18 mouse cellular contexts compared by ENCODE assay signal in genomic region chr17:88113883-88114229, GRCm38 (mm10).
"Had no signal": no experiment of that assay in that cellular context is flagged by ENCODE, and none has a peak within 500 bp of the region (broad histone marks: within the 10 kb centered on the region; RNA-seq: fewer than 3 reads in every experiment).

No protein-coding gene starts in this region.

- H3K9ac ChIP-seq: liver, embryonic 14.5 days; lung, embryonic 15.5 days; midbrain, embryonic 12.5 days; midbrain, embryonic 15.5 days; neural tube, embryonic 12.5 days; neural tube, embryonic 15.5 days; stomach, embryonic 15.5 days had no signal

- H3K9me3 ChIP-seq: lung, embryonic 15.5 days; midbrain, embryonic 15.5 days; neural tube, embryonic 12.5 days; neural tube, embryonic 15.5 days; stomach, embryonic 15.5 days had no signal

- DNase-seq: kidney, adult 2 months; kidney, postnatal 25 days; layer of hippocampus, postnatal 36 days; lung, postnatal 10 days; right cerebral cortex, adult 18-20 months; right cerebral cortex, postnatal 14 days; right cerebral cortex, postnatal 4 days; thymus, postnatal 36 days had no signal

- H3K36me3 ChIP-seq: lung, embryonic 15.5 days; midbrain, embryonic 12.5 days; midbrain, embryonic 15.5 days; neural tube, embryonic 12.5 days; neural tube, embryonic 15.5 days; stomach, embryonic 15.5 days had no signal

- H3K4me1 ChIP-seq: lung, embryonic 15.5 days; midbrain, embryonic 12.5 days; midbrain, embryonic 15.5 days; neural tube, embryonic 12.5 days; stomach, embryonic 15.5 days had no signal

- H3K4me3 ChIP-seq: layer of hippocampus, adult 2 months; left cerebral cortex, adult 2 months; lung, embryonic 15.5 days; midbrain, embryonic 12.5 days; midbrain, embryonic 15.5 days; neural tube, embryonic 12.5 days; neural tube, embryonic 15.5 days; stomach, embryonic 15.5 days had no signal

- H3K27ac ChIP-seq: kidney, postnatal 0 days; layer of hippocampus, adult 2 months; left cerebral cortex, adult 2 months; liver, embryonic 14.5 days; lung, embryonic 15.5 days; midbrain, embryonic 12.5 days; midbrain, embryonic 15.5 days; neural tube, embryonic 12.5 days; neural tube, embryonic 15.5 days; stomach, embryonic 15.5 days had no signal

- H3K27me3 ChIP-seq: lung, embryonic 15.5 days; midbrain, embryonic 12.5 days; midbrain, embryonic 15.5 days; neural tube, embryonic 12.5 days; neural tube, embryonic 15.5 days; stomach, embryonic 15.5 days had no signal

- H3K4me2 ChIP-seq: lung, embryonic 15.5 days; midbrain, embryonic 12.5 days; midbrain, embryonic 15.5 days; neural tube, embryonic 12.5 days; neural tube, embryonic 15.5 days; stomach, embryonic 15.5 days had no signal
